Mouse (Mus musculus) layer of hippocampus, adult 9-10 months (tissue): Measurements from ENCODE around the gene Axin1.
"Not testable (repeated sequence)": the region's sequence is repeated elsewhere in the genome, so short reads cannot be mapped to it uniquely, and the experiment has no call there.

Experiments
- DNase-seq: peaks from one replicate; pipeline ENCODE4 v3.0.0; 2022; ENCODE audit warnings: low spot score

Gene Axin1

GRCm38 (mm10) chr17:26138239-26138836 lies at the start of gene Axin1:
Axin1 (plus strand) TSS chr17:26138688.
- DNase-seq: peak; percentile 71

- DNase-seq: peak; percentile 86
These were observed 48.4 kb upstream of the Axin1 start, which contains the start of gene Decr2 for GRCm38 (mm10) chr17:26089905-26090632. Decr2 (minus strand) TSS chr17:26090337.

- DNase-seq: no peak
These were observed 43.9 kb upstream of the Axin1 start for GRCm38 (mm10) chr17:26094531-26095110.

- DNase-seq: peak; percentile 22
These were observed 43.3 kb upstream of the Axin1 start, which contains the start of gene Nme4 for GRCm38 (mm10) chr17:26095121-26095740. Nme4 (minus strand) TSS chr17:26095602.

- DNase-seq: no peak
These were observed 40.0 kb upstream of the Axin1 start for GRCm38 (mm10) chr17:26098461-26098860.

- DNase-seq: not testable (repeated sequence)
These were observed 39.2 kb upstream of the Axin1 start for GRCm38 (mm10) chr17:26099316-26099715.

GRCm38 (mm10) chr17:26100166-26100565 lies 38.3 kb upstream of the Axin1 start:
- DNase-seq: no peak

- no peak for DNase-seq
These were observed 37.0 kb upstream of the Axin1 start for GRCm38 (mm10) chr17:26101478-26101877.

GRCm38 (mm10) chr17:26105619-26106018 lies 32.9 kb upstream of the Axin1 start:
- DNase-seq: no peak

GRCm38 (mm10) chr17:26110156-26110555 lies 28.3 kb upstream of the Axin1 start:
- DNase-seq: no peak

GRCm38 (mm10) chr17:26111024-26111423 lies 27.5 kb upstream of the Axin1 start:
- no peak for DNase-seq

GRCm38 (mm10) chr17:26111722-26112121 lies 26.8 kb upstream of the Axin1 start:
- DNase-seq: no peak

- no peak for DNase-seq
These were observed 25.7 kb upstream of the Axin1 start for GRCm38 (mm10) chr17:26112751-26113150.

- DNase-seq: no peak
These were observed 25.1 kb upstream of the Axin1 start, which contains the start of gene Tmem8 for GRCm38 (mm10) chr17:26113181-26113948. Tmem8 (plus strand) TSS chr17:26113299.

GRCm38 (mm10) chr17:26114061-26114460 lies 24.4 kb upstream of the Axin1 start:
- DNase-seq: no peak

GRCm38 (mm10) chr17:26114461-26114860 lies 24.0 kb upstream of the Axin1 start:
- not testable (repeated sequence) for DNase-seq

GRCm38 (mm10) chr17:26115205-26115898 lies 23.1 kb upstream of the Axin1 start:
- DNase-seq: no peak

- DNase-seq: no peak
These were observed 22.5 kb upstream of the Axin1 start for GRCm38 (mm10) chr17:26115956-26116487.

- no peak for DNase-seq
These were observed 21.8 kb upstream of the Axin1 start for GRCm38 (mm10) chr17:26116503-26117258.
